Mouse (Mus musculus) thymus, postnatal 10 days (tissue): ENCODE data around the gene Tsc22d3.
A peak's percentile ranks its signal among the peaks of the same experiment; 100 is the strongest.
"Not testable (repeated sequence)": the region's sequence is repeated elsewhere in the genome, so short reads cannot be mapped to it uniquely, and the experiment has no call there.

ENCODE experiments used
- DNase-seq, 2 experiments: peaks; one replicate each; pipeline ENCODE4 v3.0.0; 2021; ENCODE audit warnings: low spot score in 2 of 2

Tsc22d3 gene

DNA sequence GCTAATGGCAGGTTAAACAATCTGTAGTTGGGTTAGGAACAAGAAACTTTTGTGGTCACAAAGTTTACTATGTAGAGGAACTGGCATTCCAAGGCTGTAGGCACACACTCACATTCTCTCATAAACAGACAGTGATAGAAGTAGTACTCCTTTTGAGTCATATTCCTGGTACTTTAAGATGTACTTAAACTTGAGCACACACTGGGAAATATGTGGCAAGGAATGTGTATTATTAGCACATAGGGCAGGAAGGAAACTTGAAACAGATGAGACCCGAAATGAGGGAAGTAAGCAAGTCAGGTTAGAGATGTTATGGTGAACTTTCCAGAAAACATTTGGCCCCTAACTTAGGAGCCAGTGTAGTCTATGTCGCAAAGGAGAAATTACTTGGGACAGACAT is 34.7 kb downstream of the Tsc22d3 start:
- no peak for DNase-seq

DNA sequence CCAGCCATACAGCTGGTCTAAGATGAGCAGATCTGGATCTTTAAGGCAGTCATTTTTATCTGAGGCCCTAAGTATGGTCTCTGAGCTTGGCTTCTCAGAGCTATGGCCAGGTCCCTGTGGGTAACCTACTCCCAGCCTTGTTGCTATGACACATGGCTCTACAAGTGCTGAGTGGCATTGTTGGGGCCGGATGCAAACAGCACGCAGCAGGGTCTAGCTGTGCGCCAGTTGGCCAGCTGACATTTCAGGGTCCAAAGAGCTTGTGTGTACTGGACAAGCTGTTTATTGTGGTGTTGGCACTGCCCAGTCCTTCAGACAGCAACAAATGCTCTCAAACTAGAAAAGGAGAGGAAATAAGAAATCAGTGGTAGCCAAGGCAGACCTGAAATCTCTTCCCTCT is 35.2 kb downstream of the Tsc22d3 start:
- DNase-seq: no peak

DNA sequence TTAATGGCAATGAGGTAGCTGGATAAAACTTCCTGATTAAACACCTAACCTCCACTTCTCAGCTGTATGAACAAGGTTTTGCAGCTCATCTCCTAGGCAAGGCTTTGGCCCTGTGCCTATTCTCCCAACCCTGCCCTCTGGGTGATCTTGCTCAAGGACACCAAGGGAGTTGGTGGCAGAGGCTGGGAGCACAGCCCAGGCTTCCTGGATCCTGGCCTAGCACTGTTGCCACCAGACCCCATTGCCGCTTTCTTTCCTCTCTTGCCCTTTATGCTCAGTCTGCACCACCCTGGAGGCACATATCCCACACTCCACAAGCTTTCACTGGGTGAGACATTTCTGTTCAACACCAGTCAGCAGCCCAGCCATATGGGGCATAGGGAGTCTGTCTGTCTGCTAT is 35.7 kb downstream of the Tsc22d3 start:
- no peak for DNase-seq

DNA sequence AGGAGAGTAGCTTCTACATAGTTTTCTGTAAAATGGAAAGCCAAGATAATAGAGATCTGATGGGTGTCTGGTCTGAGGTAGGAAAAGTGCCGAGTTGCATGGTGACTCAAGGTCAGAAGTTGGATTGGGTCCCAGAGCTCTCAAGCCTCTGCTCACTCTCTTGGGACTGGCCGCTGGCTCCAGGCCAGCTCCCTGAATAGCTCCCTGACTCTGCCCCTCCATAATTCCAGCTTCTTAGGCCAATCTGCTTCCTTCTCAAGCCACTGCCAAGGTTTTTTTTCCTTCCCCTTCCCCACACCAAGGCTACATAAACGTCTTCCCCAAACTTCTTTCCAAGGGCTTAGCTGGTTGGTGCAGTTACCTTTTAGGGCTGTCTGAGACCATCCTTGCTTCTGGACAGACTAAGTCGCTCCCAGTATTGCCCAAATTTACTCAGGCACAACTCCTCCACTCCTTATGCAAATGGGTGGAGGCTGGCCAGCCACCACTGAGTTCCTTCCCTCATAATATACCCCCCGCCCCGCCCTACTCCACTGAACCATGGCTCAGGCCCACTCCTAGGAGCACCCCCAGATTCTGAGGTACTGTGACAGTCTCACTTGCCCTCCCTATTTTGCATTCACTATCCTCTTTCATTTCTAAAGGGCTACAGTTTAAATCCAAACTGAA is 42.1 kb downstream of the Tsc22d3 start:
- DNase-seq: no peak

DNA sequence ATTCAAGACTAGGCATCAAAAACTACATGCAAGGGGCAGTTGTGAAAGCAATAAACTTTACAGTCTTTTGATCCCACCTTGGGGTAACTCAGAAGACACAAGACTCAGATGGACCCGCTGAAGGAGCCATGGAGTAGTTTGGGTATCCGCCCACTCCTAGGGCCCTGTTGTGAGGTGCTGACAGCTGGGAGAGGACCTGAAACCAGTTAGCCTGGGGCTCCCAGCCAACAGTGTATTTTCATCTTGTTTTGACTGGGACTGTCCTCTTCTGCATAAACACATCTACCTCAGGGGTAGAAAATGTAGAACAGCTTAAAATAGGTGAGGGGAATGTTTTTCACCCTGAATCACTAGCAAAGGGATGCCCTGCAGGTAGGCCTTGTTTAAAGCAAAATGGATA is 44.5 kb downstream of the Tsc22d3 start:
- no peak for DNase-seq

DNA sequence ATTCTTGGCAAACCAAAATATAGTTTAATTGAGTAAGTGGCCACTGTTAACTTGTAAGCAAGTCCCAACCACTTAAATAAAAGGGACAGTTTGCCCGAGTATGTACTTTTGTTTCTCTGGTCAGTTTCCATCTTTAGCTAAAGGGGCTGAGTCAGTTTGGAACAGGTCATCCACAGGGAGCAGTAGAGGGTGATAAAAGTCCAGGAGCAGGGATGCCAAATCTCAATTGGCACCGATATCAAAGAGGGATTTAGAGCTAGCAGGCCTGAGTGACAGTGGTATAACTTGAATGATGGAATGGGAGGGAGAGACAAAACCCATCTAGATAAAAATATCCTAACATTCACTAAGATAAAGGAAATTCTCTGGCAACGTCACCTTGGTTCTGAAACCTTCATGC is 45.0 kb downstream of the Tsc22d3 start:
- no peak for DNase-seq

DNA sequence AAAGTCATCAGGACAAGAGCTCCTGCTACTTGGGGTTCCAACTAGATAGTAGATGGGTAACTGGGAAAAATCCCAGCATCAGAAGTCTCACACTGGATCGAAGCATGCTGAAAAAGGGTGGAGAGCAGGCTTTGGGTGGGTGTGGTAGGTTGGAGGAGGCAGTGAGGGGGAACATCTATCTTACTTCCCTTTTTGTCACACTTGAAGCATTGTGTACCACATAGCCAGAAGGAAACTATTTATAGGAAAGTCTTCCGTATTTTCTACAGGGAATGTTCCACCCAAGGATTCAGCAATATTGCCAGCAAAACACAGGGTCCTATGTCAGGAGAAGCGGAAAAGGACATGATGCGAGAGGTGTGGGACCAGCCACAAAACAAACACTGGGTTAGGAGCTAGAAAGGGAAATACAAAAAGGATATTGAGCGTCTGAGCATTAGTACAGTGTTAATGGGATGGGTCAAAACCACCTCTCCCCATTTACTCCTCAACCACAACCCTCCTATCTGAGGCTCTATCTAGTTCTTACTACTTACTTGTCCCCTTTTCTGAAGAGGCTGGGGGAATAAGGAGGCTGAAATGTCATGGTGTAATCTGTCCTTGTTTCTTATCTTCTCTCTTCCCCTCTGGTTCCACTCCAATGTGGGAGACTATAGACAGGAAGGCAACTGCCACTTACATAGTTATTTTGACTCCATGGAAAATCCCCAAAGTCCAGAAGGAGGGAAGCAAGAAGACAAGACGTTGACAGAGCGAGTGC is 52.6 kb downstream of the Tsc22d3 start:
- DNase-seq: no peak

DNA sequence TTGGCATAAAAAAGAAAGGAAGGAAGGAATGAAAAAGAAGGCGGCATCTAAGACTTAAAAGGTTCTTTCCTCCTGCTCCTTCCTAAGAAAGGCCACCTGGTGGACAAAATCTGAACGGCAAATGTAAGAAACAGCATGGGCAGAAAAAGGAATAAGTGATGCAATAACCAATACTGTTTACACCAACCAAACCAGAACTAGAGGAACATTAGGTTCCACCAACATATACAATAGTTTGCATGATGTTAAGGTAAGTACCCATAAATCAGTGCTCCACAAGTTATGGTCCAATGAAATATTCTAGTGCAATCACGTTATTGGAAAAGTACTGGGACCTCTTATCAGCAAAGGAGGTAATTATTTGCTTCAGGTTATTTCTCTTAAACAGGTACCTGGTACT is 55.7 kb downstream of the Tsc22d3 start:
- peak; percentile 35 to 57 for DNase-seq

DNA sequence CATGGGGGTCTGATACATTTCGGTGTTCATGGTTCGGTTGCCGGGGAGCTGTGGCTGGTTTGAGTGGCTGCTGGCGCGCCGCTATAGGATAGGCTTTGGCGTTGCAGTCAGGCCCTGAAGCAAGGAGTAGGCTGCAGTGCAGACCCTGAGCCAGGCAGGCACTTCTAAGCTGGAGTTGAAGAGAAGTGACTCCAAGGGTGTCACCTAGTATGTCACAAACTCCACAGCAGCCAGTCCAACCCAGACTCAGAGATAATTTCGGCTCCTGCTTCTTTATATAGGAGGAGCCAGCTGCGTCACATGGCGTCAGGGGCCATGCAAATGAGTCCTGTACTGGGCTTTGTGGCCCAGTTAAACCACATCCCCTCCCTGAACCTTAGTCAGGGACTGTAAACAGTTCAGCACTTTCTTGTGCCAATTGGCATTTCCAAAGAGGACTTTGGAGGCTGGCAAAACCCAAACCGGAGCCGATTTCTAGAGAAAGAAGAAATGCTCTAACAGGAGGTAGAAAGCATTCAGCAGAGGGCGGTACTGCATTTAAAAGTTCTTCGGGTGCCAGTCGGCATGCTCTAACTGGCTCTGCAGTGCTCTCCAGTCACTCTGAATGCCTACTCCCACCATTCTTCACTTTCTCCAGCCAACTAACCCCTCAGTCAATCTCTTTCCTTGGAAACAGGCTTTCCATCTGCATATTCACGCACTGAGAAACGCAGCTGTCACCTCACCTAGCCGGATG is 57.4 kb downstream of the Tsc22d3 start:
- DNase-seq: peak; percentile 73 to 75

DNA sequence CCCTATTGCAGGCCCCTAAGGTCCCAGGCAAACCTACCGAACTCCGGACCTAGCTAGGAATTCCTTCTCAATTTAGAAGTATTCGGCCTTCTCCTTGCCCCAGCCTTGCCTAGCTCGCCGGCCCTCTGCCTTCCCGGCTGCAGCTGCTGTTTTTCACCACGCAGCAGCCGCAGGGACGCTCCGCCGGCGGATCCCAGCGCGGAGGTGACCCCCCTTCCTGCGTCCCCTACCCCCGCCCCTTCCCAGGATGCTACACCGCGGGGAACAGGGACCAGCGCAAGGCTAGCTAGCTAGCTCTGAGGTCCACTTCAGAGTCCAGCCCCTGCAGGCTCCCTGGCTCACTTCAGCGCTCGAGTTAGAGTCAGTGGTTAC is 58.0 kb downstream of the Tsc22d3 start:
- peak; percentile 23 to 31 for DNase-seq

DNA sequence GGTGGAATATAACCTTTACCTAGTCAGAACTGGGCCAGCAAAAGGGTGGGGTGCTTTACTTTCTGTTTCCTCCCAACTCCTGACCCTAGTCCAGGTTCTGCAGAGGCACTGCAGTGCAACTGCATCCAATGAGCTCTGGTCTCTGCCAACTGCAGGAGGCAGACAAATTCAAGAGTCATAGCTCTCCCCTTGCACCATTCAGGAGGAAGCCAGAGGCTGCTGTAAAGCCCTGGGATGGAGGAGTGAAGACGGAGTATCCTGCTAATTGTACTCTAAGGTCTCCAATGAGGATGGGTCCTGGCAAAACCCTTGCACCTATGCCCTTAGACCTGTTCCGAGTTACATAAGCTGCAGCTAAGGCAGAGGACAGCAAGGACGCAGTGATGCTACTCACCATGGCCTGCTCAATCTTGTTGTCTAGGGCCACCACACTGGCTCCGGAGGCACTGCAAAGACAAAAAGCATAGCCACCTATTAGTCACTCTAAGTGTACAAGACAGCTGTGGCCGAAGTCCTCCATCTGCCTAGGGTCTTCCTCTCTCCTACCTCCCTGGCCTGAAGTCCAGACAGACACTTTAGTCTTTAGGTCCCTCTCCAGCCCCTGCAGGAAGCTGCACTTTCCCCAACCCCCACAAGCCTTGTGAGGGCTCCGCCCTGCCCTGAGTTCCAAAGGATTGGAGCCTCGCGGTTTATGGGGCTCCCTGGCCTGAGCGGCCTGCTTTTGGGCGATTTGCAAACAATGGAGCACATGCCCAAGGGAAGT is 58.6 kb downstream of the Tsc22d3 start:
- peak; percentile 19 to 21 for DNase-seq

DNA sequence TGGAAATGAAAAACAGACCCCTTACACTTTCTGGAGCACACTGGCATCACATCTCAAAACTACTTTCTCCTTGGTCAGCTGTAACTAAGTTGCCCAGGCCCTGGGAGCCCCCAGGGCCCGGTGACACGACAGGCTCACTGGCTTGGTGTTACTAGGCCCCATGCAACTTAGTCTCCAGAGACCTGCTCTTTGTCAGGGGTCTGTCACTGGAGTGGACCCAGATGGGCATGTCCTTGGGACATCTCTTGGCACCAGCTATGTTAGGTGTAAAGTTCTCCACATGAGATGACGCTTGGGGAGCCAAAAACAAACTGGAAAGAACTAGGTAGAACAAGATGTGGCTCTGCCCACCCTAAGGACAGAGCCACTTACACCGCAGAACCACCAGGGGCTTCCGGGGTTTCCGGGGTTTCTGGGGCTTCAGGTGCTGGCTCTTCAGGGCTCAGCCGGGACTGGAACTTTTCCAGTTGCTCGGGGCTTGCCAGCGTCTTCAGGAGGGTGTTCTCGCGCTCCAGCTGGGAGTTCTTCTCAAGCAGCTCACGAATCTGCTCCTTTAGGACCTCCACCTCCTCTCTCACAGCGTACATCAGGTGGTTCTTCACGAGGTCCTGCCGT is 59.9 kb downstream of the Tsc22d3 start:
- DNase-seq: peak; percentile 29 to 42

DNA sequence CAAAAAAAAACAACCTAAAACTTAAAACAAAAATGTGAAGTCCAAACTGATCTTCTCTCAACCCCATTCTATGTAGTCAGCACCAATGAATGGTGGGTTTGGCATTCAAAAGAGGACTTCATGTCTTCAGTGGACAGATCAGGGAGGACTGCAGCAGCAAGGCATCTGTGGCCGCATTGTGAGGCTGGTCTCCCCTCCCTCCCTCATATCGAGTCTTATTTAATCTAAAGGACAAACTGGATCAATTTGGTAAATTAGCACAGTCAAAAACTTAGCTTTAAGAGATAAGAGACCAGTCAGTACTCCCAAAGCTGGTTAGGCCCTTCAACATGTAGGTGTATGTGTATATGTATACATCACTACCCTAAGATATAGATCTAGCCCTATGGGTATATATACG is 60.6 kb downstream of the Tsc22d3 start:
- DNase-seq: not testable (repeated sequence)

DNA sequence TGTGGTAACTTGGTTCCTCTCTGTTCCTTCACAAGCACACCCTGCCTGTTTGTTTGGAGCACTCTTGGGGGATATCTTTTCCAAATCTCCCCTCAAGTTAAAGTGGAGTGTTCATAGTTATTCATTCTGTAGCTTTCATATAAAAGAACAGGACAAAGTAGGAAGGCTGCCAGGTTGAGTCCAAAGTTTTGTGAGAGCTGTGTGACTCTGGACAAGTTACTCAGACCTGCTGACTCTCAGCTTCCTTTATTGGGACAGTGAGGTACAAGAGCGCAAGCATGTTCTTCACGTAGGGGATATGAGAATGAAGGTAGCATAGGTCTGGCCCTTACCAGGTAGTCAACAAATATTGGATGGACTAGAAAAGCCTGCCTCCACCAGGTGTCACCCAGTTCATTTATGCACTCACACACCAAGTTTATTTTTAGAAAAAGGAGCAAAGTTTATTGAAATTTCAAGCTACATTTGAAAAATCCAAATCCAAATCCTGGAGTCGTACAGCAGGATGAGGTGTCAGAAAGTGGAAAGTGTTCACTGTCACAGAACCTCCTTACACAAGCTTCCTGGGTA is 61.3 kb downstream of the Tsc22d3 start:
- DNase-seq: no peak

DNA sequence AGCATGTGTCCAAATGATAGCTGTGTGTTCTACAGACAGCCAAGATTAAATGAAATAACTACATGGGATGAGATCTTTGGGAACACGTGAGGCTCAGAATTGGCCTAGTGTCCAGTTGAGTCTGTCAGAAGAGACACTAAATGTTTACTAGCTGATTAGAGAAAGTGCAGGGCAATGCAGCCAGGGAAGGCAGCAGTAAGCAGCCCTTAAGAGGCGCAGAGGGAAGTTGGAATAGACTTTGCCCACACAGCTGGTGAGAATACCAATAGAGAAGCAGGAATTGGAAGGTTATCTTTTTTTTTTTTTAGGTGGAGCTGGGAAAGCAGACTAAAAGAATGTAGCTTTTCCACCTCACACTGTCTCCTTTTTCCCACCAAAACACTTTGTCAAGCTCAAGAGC is 61.8 kb downstream of the Tsc22d3 start:
- no peak for DNase-seq

DNA sequence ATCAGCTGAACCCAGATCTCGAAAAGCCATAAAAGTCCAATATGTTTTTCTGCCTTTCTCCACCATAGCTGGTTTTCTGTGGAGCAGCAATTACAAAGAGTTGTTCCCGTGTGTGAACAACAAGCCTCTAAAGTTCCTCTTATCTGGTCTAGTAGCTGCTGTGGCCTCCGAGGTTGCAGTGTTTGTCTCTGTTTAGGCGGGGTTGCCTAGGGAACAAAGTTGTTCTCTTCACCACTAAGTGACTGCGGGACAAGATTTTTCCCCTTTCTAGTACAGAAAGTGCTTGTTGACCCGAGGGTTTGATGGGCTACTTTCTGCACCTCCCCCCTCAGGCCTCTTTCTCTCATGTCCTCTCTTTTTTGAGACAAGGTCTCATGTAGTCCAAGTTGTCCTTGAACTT is 62.8 kb downstream of the Tsc22d3 start:
- DNase-seq: no peak

DNA sequence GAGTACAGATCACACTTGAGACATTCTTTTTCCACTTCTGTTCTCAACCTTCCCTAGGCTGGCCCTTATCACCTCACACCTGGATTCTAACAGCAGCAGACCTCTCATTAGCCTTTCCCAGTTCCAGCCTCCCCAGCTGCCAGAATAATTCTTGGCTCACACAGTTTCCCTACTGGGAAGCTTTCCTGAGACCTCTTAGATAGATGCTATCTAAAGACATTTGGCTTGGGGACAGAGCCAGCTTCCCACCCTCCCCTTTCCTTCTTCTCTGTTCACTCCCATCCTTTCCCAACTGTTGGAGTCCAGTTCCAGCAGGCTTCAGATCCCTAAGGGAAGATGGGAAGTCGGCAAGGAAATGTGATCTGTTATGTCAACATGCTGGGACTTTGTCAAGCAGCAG is 65.0 kb downstream of the Tsc22d3 start:
- DNase-seq: no peak

DNA sequence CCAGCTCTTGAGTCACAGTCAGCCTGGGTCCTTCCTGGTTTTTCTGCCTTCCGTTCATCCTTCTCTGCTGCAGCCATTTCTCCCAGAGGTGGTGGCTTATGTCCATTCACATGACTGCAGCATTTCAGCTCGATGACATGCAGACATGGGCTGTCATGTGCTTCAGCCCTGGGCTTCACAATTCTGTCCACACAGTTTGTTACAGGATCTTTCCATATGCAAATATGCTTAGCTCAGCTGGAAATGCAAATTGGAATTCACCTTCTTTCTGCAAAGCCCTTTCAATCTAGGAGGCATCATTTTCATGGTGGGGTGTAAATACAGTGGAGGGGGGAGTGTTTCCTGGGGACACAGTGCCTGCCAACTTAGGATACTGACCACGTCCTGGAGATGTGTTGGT is 66.2 kb downstream of the Tsc22d3 start:
- no peak for DNase-seq

DNA sequence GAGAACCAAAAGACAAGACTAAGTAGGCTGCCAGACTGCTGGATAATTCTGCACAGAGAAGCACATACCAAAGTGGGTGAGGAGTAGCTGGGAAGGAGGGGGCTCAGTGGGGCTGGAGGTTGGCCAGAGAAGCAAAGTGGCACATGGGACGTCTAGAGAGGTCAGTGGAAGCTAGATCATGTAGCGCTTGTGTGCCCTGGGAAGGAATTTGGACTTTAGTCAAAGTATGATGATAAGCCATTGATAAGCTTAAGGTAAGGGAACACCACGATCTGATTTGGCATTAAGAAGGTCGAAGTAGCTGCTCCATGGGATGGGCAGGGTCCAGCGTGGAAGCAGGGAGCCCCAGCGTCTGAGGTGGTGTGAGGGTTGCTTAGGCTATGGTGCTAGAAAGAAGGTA is 68.1 kb downstream of the Tsc22d3 start:
- no peak for DNase-seq

DNA sequence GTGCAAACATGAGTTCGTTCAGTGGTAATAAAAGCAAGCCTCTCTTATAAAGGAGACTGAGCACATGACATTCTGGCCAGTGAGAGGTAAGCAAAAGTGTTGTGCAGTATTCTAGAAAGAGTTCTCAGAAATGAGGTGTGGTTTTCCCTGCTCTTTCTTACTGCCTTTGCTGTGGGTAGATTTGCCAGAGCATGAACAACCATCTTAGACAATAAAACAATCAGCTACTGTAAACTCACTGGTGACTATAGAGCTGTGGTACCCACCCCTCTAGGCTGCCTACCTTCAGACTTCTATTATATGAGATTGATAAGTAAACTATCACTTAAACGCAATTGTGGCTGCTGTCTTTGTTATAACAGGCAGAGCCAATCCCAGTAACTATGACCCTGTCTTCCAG is 69.1 kb downstream of the Tsc22d3 start:
- DNase-seq: no peak

DNA sequence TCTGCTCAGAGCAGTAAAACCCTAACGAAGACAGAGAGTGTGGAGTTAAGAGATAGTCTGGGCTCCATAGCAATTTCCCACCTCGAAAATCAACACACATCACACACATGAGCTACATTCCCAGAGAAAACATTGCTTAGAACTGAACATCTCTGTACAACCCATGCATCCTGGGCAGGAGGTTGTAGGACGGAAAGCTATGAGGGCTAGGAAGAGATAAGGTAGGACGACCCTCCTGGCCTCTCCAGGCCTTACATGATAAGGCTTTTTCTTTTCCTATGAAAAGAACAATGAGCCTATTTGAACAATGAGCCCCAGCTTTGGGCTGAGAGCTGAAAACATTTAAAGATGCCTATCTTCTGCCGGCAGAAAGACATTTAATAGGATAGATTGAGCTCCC is 69.8 kb downstream of the Tsc22d3 start:
- DNase-seq: no peak
